Mouse (Mus musculus) bone marrow macrophage, adult 2 months (primary cell): ENCODE measurements around the gene Phykpl. TPM values are rescaled to one million over a fixed set of nuclear protein-coding genes. Genes with fewer than 3 reads are reported as not detected.

ENCODE experiments used
- H3K27ac ChIP-seq: 2 replicates; pipeline ENCODE4 v1.5.1; 2012; ENCODE audit warnings: low read depth, low read length; ENCODE audit not compliant: insufficient read depth
- H3K4me1 ChIP-seq: 2 replicates; pipeline ENCODE4 v1.6.1; 2012; ENCODE audit warnings: low read length; ENCODE audit not compliant: control insufficient read depth, insufficient read depth
- H3K4me3 ChIP-seq: 2 replicates; pipeline ENCODE4 v1.5.1; 2012; ENCODE audit warnings: mild to moderate bottlenecking, low read length, moderate library complexity; ENCODE audit not compliant: insufficient read depth
- CTCF ChIP-seq: IDR thresholded peaks from 2 replicates; pipeline ENCODE4 v1.5.1; 2012; ENCODE audit warnings: low read depth, mild to moderate bottlenecking, low read length, moderate library complexity
- POLR2A ChIP-seq: IDR thresholded peaks from 2 replicates; pipeline ENCODE4 v1.6.1; 2012; ENCODE audit warnings: mild to moderate bottlenecking, low read depth, low read length, borderline replicate concordance
- polyA plus RNA-seq: library from polyadenylated mRNA; stranded (reverse); fragments of >200 nt; gene quantifications from 2 replicates; pipeline ENCODE4 v1.2.4, GENCODE M21; 2012; ENCODE audit not compliant: missing spikeins, insufficient read depth, insufficient read length

The Phykpl gene
- polyA plus RNA-seq, 1 experiment = 8.4 TPM

DNA sequence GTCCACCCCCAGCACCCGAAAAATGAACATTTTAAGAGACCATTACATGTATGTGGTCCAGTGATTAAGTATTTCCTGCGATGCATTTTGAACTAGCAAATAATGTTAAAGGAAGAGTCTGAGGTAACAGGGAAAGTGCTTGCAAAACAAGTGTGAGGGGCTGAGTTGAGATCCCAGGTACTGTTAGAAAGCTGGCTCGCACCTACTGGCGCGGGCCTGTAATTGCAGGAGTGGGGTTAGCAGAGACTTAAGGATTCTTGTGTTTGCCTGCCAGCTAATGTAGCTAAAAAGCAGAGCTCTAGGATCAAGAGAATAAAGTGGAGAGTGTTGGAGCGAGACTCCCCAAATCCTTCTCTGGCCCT is 51.7 kb downstream of the Phykpl start:
- Histone ChIP-seq H3K4me3 (peak overlapping the region; percentile 90), H3K27ac (peak overlapping the region; percentile 83), H3K4me1 (peaks cover 52% of the 10 kb centered on the region)
- no peak for TF ChIP-seq POLR2A
- no peak for TF ChIP-seq CTCF

DNA sequence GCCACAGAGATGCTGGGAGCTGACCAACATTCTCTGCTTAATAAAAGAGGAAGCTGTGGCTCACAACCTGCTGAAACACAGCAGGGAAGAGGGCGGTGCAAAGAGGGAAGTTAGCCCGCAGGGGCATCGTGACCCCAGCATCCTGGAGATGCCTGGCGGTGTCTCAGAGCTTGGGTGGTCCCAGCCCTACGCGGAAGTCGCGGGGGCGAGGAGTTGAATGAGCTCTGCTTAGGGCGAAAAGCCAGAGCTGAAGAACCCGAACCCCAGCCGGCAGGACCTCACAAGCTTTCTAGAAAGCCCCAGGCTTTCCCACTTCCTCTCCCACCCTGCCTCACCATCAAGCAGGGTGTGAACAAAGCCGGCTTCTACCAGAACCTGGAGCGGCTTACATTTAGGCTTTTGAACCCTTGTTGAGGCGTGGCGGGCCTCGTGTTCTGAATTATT is 53.4 kb downstream of the Phykpl start:
- peak overlapping the region; percentile 36 for H3K4me3 ChIP-seq
- TF ChIP-seq CTCF = no peak
- no peak for TF ChIP-seq POLR2A
- peaks cover 37% of the 10 kb centered on the region for H3K4me1 ChIP-seq
- H3K27ac ChIP-seq = peak overlapping the region; percentile 89

DNA sequence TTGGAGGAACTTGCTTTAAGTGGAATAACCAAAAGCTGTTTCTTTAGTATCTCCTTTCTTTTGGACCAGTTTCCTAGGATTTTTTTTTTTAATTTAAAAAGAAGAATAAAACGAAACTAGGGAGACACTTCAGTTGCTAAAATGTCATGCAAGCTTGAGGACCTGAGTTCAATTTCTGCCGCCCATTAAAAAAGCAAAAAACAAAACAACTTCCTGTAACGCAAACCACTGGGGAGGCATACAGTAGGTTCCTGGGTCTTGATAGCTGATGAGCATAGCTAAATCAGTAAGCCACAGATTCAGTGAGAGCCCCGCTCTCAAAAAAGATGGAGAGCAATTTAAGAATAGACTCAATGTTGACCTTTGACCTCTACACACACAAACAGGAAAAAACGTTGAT is 53.9 kb downstream of the Phykpl start:
- no peak for TF ChIP-seq CTCF
- TF ChIP-seq POLR2A = no peak
- H3K4me1 ChIP-seq = peaks cover 38% of the 10 kb centered on the region
- peak overlapping the region; percentile 36 for H3K4me3 ChIP-seq
- peak overlapping the region; percentile 89 for H3K27ac ChIP-seq

DNA sequence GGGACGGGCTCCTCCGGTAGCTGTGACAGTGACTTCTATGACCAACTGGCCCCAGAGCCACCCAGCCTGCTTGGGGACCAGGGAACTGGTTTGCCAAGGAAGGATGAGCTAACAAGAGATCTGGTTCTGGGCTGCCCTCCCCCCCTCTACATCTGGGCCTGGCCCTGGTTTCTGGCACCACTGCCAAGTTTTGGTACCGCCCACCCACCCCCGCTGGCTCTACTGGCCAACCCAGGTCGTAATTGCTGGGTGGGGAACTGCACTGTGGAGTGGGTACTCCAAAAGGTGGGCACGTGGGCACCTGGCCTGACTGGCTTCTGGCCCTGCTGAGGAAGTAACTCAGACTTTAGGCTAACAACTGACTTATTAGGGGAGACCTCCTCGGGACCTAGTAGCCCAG is 56.2 kb downstream of the Phykpl start:
- H3K4me1 ChIP-seq = peaks cover 35% of the 10 kb centered on the region
- TF ChIP-seq POLR2A (no peak), CTCF (no peak)
- no peak overlapping the region for H3K4me3 ChIP-seq
- H3K27ac ChIP-seq = no peak overlapping the region

DNA sequence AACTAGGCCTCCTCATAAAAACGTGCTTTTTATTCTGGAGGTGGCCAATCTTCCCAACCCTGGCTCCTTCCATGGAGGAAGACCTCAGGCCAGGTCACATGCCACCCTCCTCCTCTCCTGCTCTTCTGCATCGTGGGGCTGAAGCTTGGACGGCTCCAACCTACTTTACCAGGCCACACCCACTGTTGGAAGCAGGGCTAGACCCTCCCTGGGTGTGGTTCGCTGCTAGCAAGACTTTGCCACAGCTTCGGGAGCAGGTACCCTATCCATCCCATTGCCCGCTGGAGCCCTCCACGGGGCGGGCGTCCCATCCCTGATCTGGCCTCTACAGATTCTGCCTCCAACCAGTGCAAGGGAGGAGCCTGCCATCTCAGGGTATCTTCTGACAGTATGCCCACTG is 58.6 kb downstream of the Phykpl start:
- peaks cover 23% of the 10 kb centered on the region for H3K4me1 ChIP-seq
- H3K27ac ChIP-seq = no peak overlapping the region
- no peak overlapping the region for H3K4me3 ChIP-seq
- no peak for TF ChIP-seq CTCF
- no peak for TF ChIP-seq POLR2A

DNA sequence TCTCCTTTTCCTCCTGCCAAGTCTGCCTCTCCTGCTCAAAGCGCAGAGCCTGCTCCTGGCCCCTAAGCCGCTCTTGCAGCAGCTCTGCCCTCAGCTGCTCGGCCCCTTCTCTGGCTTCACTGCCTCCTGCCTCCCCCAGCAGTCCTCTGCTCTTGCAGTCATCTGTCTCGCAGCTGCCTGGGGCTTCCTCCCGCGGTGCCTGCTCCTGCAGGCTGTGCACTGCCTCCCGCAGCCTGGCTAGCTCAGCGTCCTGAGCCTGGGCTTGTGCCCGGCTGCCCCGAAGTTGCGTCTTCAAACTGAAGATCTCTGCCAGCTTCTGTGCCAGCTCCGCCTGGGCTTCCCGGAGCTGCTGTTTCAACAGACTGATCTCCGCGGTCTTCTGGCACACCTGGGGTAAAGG is 59.2 kb downstream of the Phykpl start:
- Histone ChIP-seq H3K4me1 (peaks cover 18% of the 10 kb centered on the region), H3K27ac (peak overlapping the region; percentile 67), H3K4me3 (peak overlapping the region; percentile 23)
- TF ChIP-seq CTCF = no peak
- no peak for TF ChIP-seq POLR2A

DNA sequence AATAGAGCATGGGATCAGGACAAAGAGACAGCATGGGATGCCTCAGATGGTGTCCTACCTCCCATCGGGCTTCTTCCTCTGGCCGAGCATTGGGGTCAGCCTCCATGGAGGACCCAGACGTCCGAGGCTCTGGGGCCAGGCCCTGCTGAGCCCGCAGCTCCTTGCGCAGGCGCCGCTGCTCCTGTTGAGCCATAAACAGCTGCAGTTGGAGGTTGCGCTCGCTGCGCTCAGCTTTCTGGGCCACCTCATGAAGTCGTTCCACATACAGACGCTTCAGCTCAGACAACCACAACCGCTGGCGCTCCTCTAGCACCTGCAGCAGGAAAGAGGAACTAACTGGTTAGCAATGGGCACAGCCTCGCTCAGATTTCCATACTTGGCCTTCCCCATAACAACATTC is 59.7 kb downstream of the Phykpl start:
- Histone ChIP-seq H3K4me3 (peak overlapping the region; percentile 23), H3K4me1 (peaks cover 17% of the 10 kb centered on the region), H3K27ac (peak overlapping the region; percentile 67)
- TF ChIP-seq POLR2A = no peak
- TF ChIP-seq CTCF = no peak

DNA sequence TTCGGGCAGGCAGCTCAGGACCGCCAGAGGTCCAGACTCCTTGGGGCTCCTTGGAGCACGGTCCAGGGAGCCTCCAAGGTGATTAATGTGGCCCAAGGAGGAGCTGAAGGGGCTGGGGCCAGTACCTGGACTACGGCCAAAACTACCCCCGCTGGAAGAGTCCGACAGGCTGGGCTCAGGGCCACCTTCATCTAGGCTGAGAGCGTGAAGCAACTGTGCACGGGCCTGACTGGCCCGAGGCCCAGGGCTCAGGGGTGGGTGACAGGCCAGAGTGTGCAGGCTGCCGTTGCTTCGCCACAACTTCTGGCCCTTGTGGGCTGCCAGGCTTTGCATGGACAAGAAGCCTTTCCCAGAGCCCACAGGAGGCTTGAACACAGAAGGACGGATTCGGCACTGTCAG is 60.7 kb downstream of the Phykpl start:
- TF ChIP-seq POLR2A (no peak), CTCF (no peak)
- Histone ChIP-seq H3K4me3 (no peak overlapping the region), H3K27ac (no peak overlapping the region), H3K4me1 (peaks cover 20% of the 10 kb centered on the region)

DNA sequence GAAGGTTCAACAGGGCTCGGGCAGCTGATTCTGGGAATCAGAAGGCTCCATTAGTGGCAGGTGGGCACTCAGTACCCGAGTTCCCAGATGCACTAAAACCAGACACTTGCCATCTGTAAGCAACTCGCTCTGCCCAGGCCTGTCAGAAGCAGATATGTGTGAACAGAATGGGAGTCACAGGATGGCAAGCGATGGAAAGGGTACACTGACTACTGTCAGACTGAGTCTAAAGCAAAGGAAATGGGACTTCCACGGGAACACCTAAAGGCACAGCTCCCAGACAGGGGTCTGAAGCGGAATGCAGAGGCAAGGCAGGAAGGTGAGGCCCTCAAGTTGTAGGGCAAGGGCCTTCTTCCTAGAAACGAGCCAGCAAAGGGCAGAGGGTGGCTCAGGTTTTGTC is 61.7 kb downstream of the Phykpl start:
- Histone ChIP-seq H3K27ac (no peak overlapping the region), H3K4me3 (no peak overlapping the region), H3K4me1 (peaks cover 20% of the 10 kb centered on the region)
- TF ChIP-seq POLR2A (no peak), CTCF (no peak)

DNA sequence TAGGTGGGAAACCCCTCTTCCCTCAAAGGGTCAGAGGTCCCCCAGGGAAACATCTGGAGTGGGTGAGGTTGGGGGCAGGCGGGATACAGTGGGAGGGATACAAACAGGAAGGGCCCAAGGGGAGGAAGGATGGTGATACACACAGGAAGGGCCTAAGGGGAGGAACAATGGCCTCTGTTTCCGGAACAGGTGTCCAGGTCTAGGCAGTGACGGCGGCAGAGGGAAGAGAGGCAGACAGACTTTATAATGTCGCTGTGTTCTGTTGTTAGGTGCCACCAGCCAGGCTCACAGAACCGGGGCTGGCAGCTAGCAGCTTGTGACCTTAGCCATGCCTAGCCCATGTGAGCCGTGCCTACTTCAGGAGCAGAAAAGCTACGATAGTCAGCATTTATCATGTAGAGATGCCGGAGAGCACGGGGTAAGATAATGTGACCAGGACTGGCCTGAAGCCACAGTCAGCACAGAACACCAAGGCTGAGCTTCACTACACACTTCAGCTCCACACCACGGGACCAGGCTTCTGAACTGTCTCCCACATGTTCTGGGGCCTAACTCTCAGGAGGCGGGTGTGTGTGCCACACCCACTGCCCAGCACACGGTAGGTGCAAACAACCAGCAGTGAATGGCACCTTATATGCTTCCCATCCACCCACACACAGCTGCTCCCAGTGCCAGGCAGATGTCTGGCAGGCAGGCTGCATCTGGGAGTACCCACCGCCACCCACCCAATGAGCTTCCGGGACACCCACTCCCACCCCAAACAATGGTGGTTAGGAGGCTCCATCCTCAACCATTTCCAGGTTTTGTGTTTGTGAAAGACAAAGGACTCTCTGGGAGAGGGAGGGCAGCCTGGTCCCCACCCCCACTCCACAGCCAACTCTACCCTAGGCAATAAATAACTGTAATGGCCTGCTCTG is 62.5 kb downstream of the Phykpl start:
- TF ChIP-seq CTCF (no peak), POLR2A (no peak)
- Histone ChIP-seq H3K4me1 (peaks cover 20% of the 10 kb centered on the region), H3K4me3 (no peak overlapping the region), H3K27ac (no peak overlapping the region)

DNA sequence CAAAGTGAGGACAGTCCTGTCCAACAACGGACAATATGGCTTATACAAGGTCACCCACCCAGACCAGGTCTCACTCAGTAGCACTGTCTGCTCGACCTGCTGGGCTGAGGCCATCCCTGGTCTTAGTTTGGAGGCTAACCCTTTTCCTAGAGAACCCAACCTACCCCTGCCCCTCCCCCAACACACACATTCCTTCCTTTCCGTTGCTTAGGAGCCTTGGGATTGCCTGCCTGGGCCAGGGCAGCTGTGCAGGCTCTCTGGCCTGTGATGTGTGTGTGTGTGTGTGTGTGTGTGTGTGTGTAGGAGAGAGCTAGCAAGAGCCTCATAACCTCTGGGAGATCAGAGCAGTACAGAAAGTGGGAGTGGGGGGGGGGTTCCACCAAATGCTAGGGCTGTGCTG is 64.0 kb downstream of the Phykpl start:
- TF ChIP-seq CTCF = no peak
- no peak for TF ChIP-seq POLR2A
- Histone ChIP-seq H3K27ac (no peak overlapping the region), H3K4me3 (no peak overlapping the region), H3K4me1 (peaks cover 16% of the 10 kb centered on the region)
